Mouse (Mus musculus) MEL (cell line): ENCODE results near the gene Neurl2. TPM values are rescaled to one million over a fixed set of nuclear protein-coding genes. Genes with fewer than 3 reads are reported as not detected.

Source experiments
- DNase-seq: peaks from one replicate; pipeline ENCODE4 v3.0.0; 2011; ENCODE audit warnings: low read depth, low spot score
- H3K27ac ChIP-seq: 2 replicates; pipeline ENCODE4 v1.5.1; 2012; ENCODE audit warnings: low read depth, mild to moderate bottlenecking, control low read depth, low read length, moderate library complexity; ENCODE audit not compliant: control insufficient read depth
- H3K27me3 ChIP-seq, 2 experiments: fragments of 150-350 bp in 1 of 2; sonication (generic) in 1 of 2; 2 replicates each; pipeline ENCODE4 v1.6.1; 2012; ENCODE audit warnings: low read length in 2 of 2, mild to moderate bottlenecking in 2 of 2, improper control_type of control experiment in 1 of 2, moderate library complexity in 1 of 2; ENCODE audit not compliant: insufficient read depth in 2 of 2, control insufficient read depth in 1 of 2
- H3K36me3 ChIP-seq, 2 experiments: 2 replicates each; pipeline ENCODE4 v1.6.1; 2012 to 2014; ENCODE audit warnings: low read length in 2 of 2, improper control_type of control experiment in 1 of 2, inconsistent platforms in 1 of 2, mild to moderate bottlenecking in 1 of 2; ENCODE audit not compliant: insufficient read depth in 2 of 2, control insufficient read depth in 1 of 2
- H3K4me1 ChIP-seq, 2 experiments: fragments of 150-350 bp in 1 of 2; sonication (generic) in 1 of 2; 2 replicates each; pipeline ENCODE4 v1.6.1; 2012; ENCODE audit warnings: low read length in 2 of 2, improper control_type of control experiment in 1 of 2, mild to moderate bottlenecking in 1 of 2; ENCODE audit not compliant: insufficient read depth in 2 of 2, control insufficient read depth in 1 of 2
- H3K4me3 ChIP-seq, 2 experiments: fragments of 150-350 bp in 1 of 2; sonication (generic) in 1 of 2; 2 replicates each; pipeline ENCODE4 v1.5.1; 2012; ENCODE audit warnings: low read depth in 2 of 2, low read length in 2 of 2, mild to moderate bottlenecking in 2 of 2, moderate library complexity in 2 of 2, control low read depth in 1 of 2, improper control_type of control experiment in 1 of 2; ENCODE audit not compliant: control insufficient read depth in 1 of 2, insufficient read depth in 1 of 2
- H3K79me2 ChIP-seq: 2 replicates; pipeline ENCODE4 v1.6.1; 2012; ENCODE audit warnings: mild to moderate bottlenecking, low read length, moderate library complexity; ENCODE audit not compliant: control insufficient read depth, poor library complexity, insufficient read depth
- H3K9ac ChIP-seq: 2 replicates; pipeline ENCODE4 v1.6.1; 2012; ENCODE audit warnings: low read depth, mild to moderate bottlenecking, control low read depth, low read length, moderate library complexity; ENCODE audit not compliant: control insufficient read depth, poor library complexity, severe bottlenecking
- H3K9me3 ChIP-seq: fragments of 150-350 bp; sonication (generic); replicated peaks from 2 replicates; pipeline ENCODE4 v1.6.1; 2012; ENCODE audit warnings: mild to moderate bottlenecking, low read length, improper control_type of control experiment, moderate library complexity; ENCODE audit not compliant: insufficient read depth
- BHLHE40 ChIP-seq: IDR thresholded peaks from 2 replicates; pipeline ENCODE4 v1.6.1; 2012; ENCODE audit warnings: low read depth, mild to moderate bottlenecking, inconsistent platforms, low read length, improper control_type of control experiment, borderline replicate concordance
- CHD1 ChIP-seq: IDR thresholded peaks from 2 replicates; pipeline ENCODE4 v1.6.1; 2012; ENCODE audit warnings: low read depth, mild to moderate bottlenecking, inconsistent platforms, low read length, improper control_type of control experiment
- CHD2 ChIP-seq: IDR thresholded peaks from 2 replicates; pipeline ENCODE4 v1.6.1; 2011; ENCODE audit warnings: low read length, improper control_type of control experiment
- CTCF ChIP-seq, 3 experiments: IDR thresholded peaks in 2 of 3; conservative IDR thresholded peaks in 1 of 3; 2 replicates each; pipeline ENCODE4 v1.5.1; 2011 to 2012; ENCODE audit warnings: low read length in 3 of 3, low read depth in 2 of 3, mild to moderate bottlenecking in 2 of 3, improper control_type of control experiment in 1 of 3, inconsistent platforms in 1 of 3, mixed read lengths in 1 of 3, moderate library complexity in 1 of 3; ENCODE audit not compliant: control insufficient read depth in 1 of 3, insufficient read depth in 1 of 3, poor library complexity in 1 of 3, severe bottlenecking in 1 of 3
- E2F4 ChIP-seq: IDR thresholded peaks from 2 replicates; pipeline ENCODE4 v1.6.1; 2011; ENCODE audit warnings: low read depth, low read length, improper control_type of control experiment, borderline replicate concordance
- ELF1 ChIP-seq: IDR thresholded peaks from 2 replicates; pipeline ENCODE4 v1.6.1; 2014; ENCODE audit warnings: low read depth, mild to moderate bottlenecking, inconsistent platforms, low read length, improper control_type of control experiment, moderate library complexity
- EP300 ChIP-seq, 2 experiments: IDR thresholded peaks; 2 replicates each; pipeline ENCODE4 v1.6.1; 2011; ENCODE audit warnings: improper control_type of control experiment in 2 of 2, low read length in 2 of 2, low read depth in 1 of 2, mild to moderate bottlenecking in 1 of 2
- ETS1 ChIP-seq: IDR thresholded peaks from 2 replicates; pipeline ENCODE4 v1.6.1; 2012; ENCODE audit warnings: low read depth, mild to moderate bottlenecking, inconsistent platforms, low read length, improper control_type of control experiment, moderate library complexity
- GABPA ChIP-seq: IDR thresholded peaks from 2 replicates; pipeline ENCODE4 v1.6.1; 2012; ENCODE audit warnings: low read depth, mild to moderate bottlenecking, inconsistent platforms, low read length, improper control_type of control experiment, moderate library complexity
- GATA1 ChIP-seq: IDR thresholded peaks from 2 replicates; pipeline ENCODE4 v1.6.1; 2011; ENCODE audit warnings: low read depth, low read length, improper control_type of control experiment
- HCFC1 ChIP-seq: IDR thresholded peaks from 2 replicates; pipeline ENCODE4 v1.6.1; 2012; ENCODE audit warnings: low read depth, mild to moderate bottlenecking, inconsistent platforms, low read length, improper control_type of control experiment, moderate library complexity
- JUND ChIP-seq: IDR thresholded peaks from 2 replicates; pipeline ENCODE4 v1.6.1; 2011; ENCODE audit warnings: low read depth, mild to moderate bottlenecking, improper control_type of control experiment, low read length
- KAT2A ChIP-seq: conservative IDR thresholded peaks from 2 replicates; pipeline ENCODE4 v1.6.1; 2012; ENCODE audit warnings: low read depth, low read length, improper control_type of control experiment, inconsistent platforms
- MAFK ChIP-seq: IDR thresholded peaks from 2 replicates; pipeline ENCODE4 v1.6.1; 2011; ENCODE audit warnings: low read depth, mild to moderate bottlenecking, low read length, improper control_type of control experiment, borderline replicate concordance
- MAX ChIP-seq: IDR thresholded peaks from 2 replicates; pipeline ENCODE4 v1.6.1; 2011; ENCODE audit warnings: low read length, improper control_type of control experiment
- MAZ ChIP-seq: IDR thresholded peaks from 2 replicates; pipeline ENCODE4 v1.6.1; 2012; ENCODE audit warnings: low read depth, mild to moderate bottlenecking, inconsistent platforms, low read length, improper control_type of control experiment
- MXI1 ChIP-seq: IDR thresholded peaks from 2 replicates; pipeline ENCODE4 v1.6.1; 2011; ENCODE audit warnings: mild to moderate bottlenecking, low read depth, low read length, improper control_type of control experiment
- MYB ChIP-seq: IDR thresholded peaks from 2 replicates; pipeline ENCODE4 v1.6.1; 2011; ENCODE audit warnings: mild to moderate bottlenecking, low read depth, low read length, improper control_type of control experiment
- MYC ChIP-seq: IDR thresholded peaks from 2 replicates; pipeline ENCODE4 v1.6.1; 2011; ENCODE audit warnings: low read depth, mild to moderate bottlenecking, low read length, improper control_type of control experiment, moderate library complexity
- NELFE ChIP-seq: IDR thresholded peaks from 2 replicates; pipeline ENCODE4 v1.6.1; 2011; ENCODE audit warnings: low read depth, low read length, improper control_type of control experiment
- NRF1 ChIP-seq: IDR thresholded peaks from 2 replicates; pipeline ENCODE4 v1.6.1; 2014; ENCODE audit warnings: low read depth, mild to moderate bottlenecking, inconsistent platforms, low read length, improper control_type of control experiment, moderate library complexity; ENCODE audit not compliant: poor library complexity, insufficient read depth, severe bottlenecking
- POLR2A ChIP-seq, 2 experiments: IDR thresholded peaks; 2 replicates each; pipeline ENCODE4 v1.6.1; 2011 to 2012; ENCODE audit warnings: low read length in 2 of 2, mild to moderate bottlenecking in 2 of 2, control low read depth in 1 of 2, improper control_type of control experiment in 1 of 2, low read depth in 1 of 2, moderate library complexity in 1 of 2; ENCODE audit not compliant: control insufficient read depth in 1 of 2, insufficient read depth in 1 of 2, poor library complexity in 1 of 2
- POLR2AphosphoS2 ChIP-seq: IDR thresholded peaks from 2 replicates; pipeline ENCODE4 v1.6.1; 2011; ENCODE audit warnings: low read length, improper control_type of control experiment
- POLR2AphosphoS5 ChIP-seq: IDR thresholded peaks from 2 replicates; pipeline ENCODE4 v1.6.1; 2012; ENCODE audit warnings: low read depth, borderline replicate concordance, mild to moderate bottlenecking, inconsistent platforms, low read length, moderate library complexity, mixed read lengths
- RAD21 ChIP-seq: IDR thresholded peaks from 2 replicates; pipeline ENCODE4 v1.6.1; 2011; ENCODE audit warnings: mild to moderate bottlenecking, low read depth, low read length, improper control_type of control experiment
- RCOR1 ChIP-seq: IDR thresholded peaks from 2 replicates; pipeline ENCODE4 v1.6.1; 2012; ENCODE audit warnings: low read depth, mild to moderate bottlenecking, inconsistent platforms, low read length, improper control_type of control experiment
- SIN3A ChIP-seq: IDR thresholded peaks from 2 replicates; pipeline ENCODE4 v1.6.1; 2012; ENCODE audit warnings: low read length, improper control_type of control experiment, inconsistent platforms
- SMC3 ChIP-seq: IDR thresholded peaks from 2 replicates; pipeline ENCODE4 v1.6.1; 2011; ENCODE audit warnings: low read depth, low read length, improper control_type of control experiment
- TAL1 ChIP-seq: IDR thresholded peaks from 2 replicates; pipeline ENCODE4 v1.6.1; 2012; ENCODE audit warnings: mild to moderate bottlenecking, inconsistent platforms, low read length, moderate library complexity, mixed read lengths
- TBP ChIP-seq: IDR thresholded peaks from 2 replicates; pipeline ENCODE4 v1.8.0; 2011; ENCODE audit warnings: low read depth, low read length, improper control_type of control experiment
- TCF12 ChIP-seq: IDR thresholded peaks from 2 replicates; pipeline ENCODE4 v1.6.1; 2014; ENCODE audit warnings: low read depth, mild to moderate bottlenecking, inconsistent platforms, low read length, improper control_type of control experiment, moderate library complexity
- UBTF ChIP-seq: IDR thresholded peaks from 2 replicates; pipeline ENCODE4 v1.6.1; 2012; ENCODE audit warnings: low read depth, mild to moderate bottlenecking, inconsistent platforms, low read length, improper control_type of control experiment, moderate library complexity, borderline replicate concordance; ENCODE audit not compliant: insufficient read depth
- USF1 ChIP-seq: IDR thresholded peaks from 2 replicates; pipeline ENCODE4 v1.6.1; 2014; ENCODE audit warnings: low read depth, mild to moderate bottlenecking, inconsistent platforms, low read length, improper control_type of control experiment, moderate library complexity
- USF2 ChIP-seq, 2 experiments: IDR thresholded peaks; 2 replicates each; pipeline ENCODE4 v1.6.1; 2011 to 2012; ENCODE audit warnings: improper control_type of control experiment in 2 of 2, low read length in 2 of 2, borderline replicate concordance in 1 of 2, inconsistent platforms in 1 of 2, low read depth in 1 of 2, mild to moderate bottlenecking in 1 of 2; ENCODE audit not compliant: insufficient read depth in 1 of 2
- ZC3H11A ChIP-seq: IDR thresholded peaks from 2 replicates; pipeline ENCODE4 v1.6.1; 2012; ENCODE audit warnings: low read depth, mild to moderate bottlenecking, inconsistent platforms, low read length, improper control_type of control experiment
- ZKSCAN1 ChIP-seq: IDR thresholded peaks from 2 replicates; pipeline ENCODE4 v1.6.1; 2012; ENCODE audit warnings: low read depth, mild to moderate bottlenecking, inconsistent platforms, low read length, improper control_type of control experiment, moderate library complexity
- ZMIZ1 ChIP-seq: IDR thresholded peaks from 2 replicates; pipeline ENCODE4 v1.6.1; 2012; ENCODE audit warnings: low read depth, mild to moderate bottlenecking, inconsistent platforms, low read length, improper control_type of control experiment, moderate library complexity
- ZNF384 ChIP-seq: IDR thresholded peaks from 2 replicates; pipeline ENCODE4 v1.6.1; 2012; ENCODE audit warnings: low read depth, mild to moderate bottlenecking, inconsistent platforms, low read length, improper control_type of control experiment
- polyA plus RNA-seq, 2 experiments: library from polyadenylated mRNA; stranded (reverse) in 1 of 2; unstranded in 1 of 2; fragments of >175 nt in 1 of 2; fragments of >200 nt in 1 of 2; gene quantifications; 2 replicates each; pipeline versions ENCODE4 v1.2.1 to v1.2.4; 2012; ENCODE audit warnings: low replicate concordance in 2 of 2, low read depth in 1 of 2; ENCODE audit not compliant: insufficient read length in 2 of 2, insufficient read depth in 1 of 2, missing spikeins in 1 of 2
- total RNA-seq: library from RNA; depleted of rRNA; stranded (reverse); fragments of 300-350 nt; gene quantifications from 2 replicates; pipeline ENCODE4 v1.2.3, GENCODE M21; 2012

Neurl2 gene
- total and polyA plus RNA-seq, 3 experiments = 1.6 to 2.6 TPM; not detected in 1

GRCm38 (mm10) chr2:164793236-164793635, 40.0 kb downstream of the Neurl2 start:
- peaks cover 0 to 4% of the 10 kb centered on the region in 2 experiments; a peak in 1 of 4 replicates for H3K4me1 ChIP-seq
- peaks cover 0 to 5% of the 10 kb centered on the region in 2 experiments; a peak in 2 of 4 replicates for H3K36me3 ChIP-seq
- peak; percentile 78 for DNase-seq
- H3K79me2 ChIP-seq = no peaks in the 10 kb centered on the region
- no peak overlapping the region for H3K27ac ChIP-seq
- no peaks in the 10 kb centered on the region for H3K9me3 ChIP-seq
- H3K9ac ChIP-seq = no peak overlapping the region
- no peaks in the 10 kb centered on the region for H3K27me3 ChIP-seq
- H3K4me3 ChIP-seq = no peak overlapping the region
- TF ChIP-seq JUND (no peak), ZNF384 (no peak), CHD2 (no peak), MAFK (no peak), ETS1 (no peak), KAT2A (no peak), EP300 (IDR thresholded peaks at IDR 0.05; ENCODE audit: low read depth in 1 of 2, low read length in 2 of 2) (no peak), GATA1 (no peak), MXI1 (no peak), MAX (0 out of 2 replicates have a peak, but pooled peaks have one; percentile 23), POLR2A (IDR thresholded peaks at IDR 0.05; ENCODE audit: control insufficient read depth in 1 of 2, insufficient read depth in 1 of 2, low read depth in 1 of 2, low read length in 2 of 2, poor library complexity in 1 of 2) (no peak), UBTF (no peak), POLR2AphosphoS5 (no peak), BHLHE40 (no peak), RAD21 (peak; percentile 13), GABPA (no peak), USF1 (no peak), MYB (no peak), ZC3H11A (peak; percentile 18; the same call in 1 of the 2 replicates), NRF1 (no peak), E2F4 (no peak), ELF1 (no peak), TCF12 (no peak), USF2 (IDR thresholded peaks at IDR 0.05; ENCODE audit: borderline replicate concordance in 1 of 2, insufficient read depth in 1 of 2, low read depth in 1 of 2, low read length in 2 of 2) (no peak), CTCF (IDR thresholded peaks at IDR 0.05 in 2 of 3, conservative IDR thresholded peaks at IDR 0.05 in 1 of 3; ENCODE audit: control insufficient read depth in 1 of 3, insufficient read depth in 1 of 3, low read depth in 2 of 3, low read length in 3 of 3, poor library complexity in 1 of 3, severe bottlenecking in 1 of 3) (peak; percentile 61 to 93 (median 77)), CHD1 (no peak), POLR2AphosphoS2 (no peak), NELFE (no peak), HCFC1 (no peak), TBP (no peak), SMC3 (peak; percentile 52), SIN3A (0 out of 2 replicates have a peak, but pooled peaks have one; percentile 34), MYC (no peak), ZKSCAN1 (0 out of 2 replicates have a peak, but pooled peaks have one; percentile 20), ZMIZ1 (0 out of 2 replicates have a peak, but pooled peaks have one; percentile 28), MAZ (0 out of 2 replicates have a peak, but pooled peaks have one; percentile 37), RCOR1 (no peak), TAL1 (no peak)
